Comparison of ENCODE assay signal across 24 mouse cellular contexts in the genomic region with DNA sequence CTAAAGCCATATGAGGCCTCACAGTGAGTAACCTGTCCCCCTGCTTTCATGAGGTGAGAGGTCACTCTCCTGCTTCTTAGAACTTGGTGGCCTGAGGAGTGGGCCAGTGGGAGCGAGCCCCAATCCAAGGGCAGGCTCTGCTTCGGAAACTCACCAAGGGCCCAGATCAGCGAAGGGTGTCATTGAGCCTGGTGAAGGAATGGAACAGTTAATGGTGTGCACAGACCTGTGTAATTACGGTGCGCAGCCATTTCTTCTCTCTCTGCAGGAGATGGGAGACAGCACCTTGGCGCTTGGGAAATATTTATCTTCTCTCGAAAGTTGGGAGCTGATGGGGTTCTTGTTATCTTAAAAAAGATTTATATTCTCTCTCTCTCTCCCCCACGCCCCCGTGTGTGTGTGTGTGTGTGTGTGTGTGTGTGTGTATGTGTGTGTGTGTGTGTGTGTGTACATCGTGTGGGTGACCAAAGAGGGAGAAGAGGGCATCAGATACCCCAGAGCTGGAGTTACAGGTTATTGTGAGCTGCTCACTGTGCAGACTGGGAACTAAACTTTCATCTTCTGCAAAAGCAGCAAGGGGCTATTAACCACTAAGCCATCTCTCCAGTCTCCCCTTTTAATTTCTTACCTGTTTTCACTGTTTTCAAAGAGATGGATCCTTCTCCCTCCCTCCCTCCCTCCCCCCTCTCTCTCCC. TPM values are rescaled to one million over a fixed set of nuclear protein-coding genes. Genes with fewer than 3 reads are reported as not detected.
A peak's percentile ranks its signal among the peaks of the same experiment; 100 is the strongest.
DNase-seq lines count a peak whose midpoint lies in the region; ATAC-seq and TF ChIP-seq lines count a peak whose summit lies in the region.
"Had no signal": no experiment of that assay in that cellular context is flagged by ENCODE, and none has a peak within 500 bp of the region (broad histone marks: within the 10 kb centered on the region; RNA-seq: fewer than 3 reads in every experiment).

No protein-coding gene starts in this region.

- TF ChIP-seq CTCF in left cerebral cortex, adult 2 months (IDR thresholded peaks at IDR 0.05) = no peak
- TF ChIP-seq CTCF in intestine, postnatal 0 days (IDR thresholded peaks at IDR 0.05; ENCODE audit: low read depth) = no peak

- H3K9me3 ChIP-seq in forebrain, embryonic 13.5 days (replicated peaks) = no peaks in the 10 kb centered on the region
- H3K9me3 ChIP-seq in forebrain, embryonic 11.5 days (ENCODE audit: control insufficient read depth, low read length) = no peaks in the 10 kb centered on the region
- H3K9me3 ChIP-seq in kidney, embryonic 15.5 days (replicated peaks) = no peaks in the 10 kb centered on the region
- no peaks in the 10 kb centered on the region for H3K9me3 ChIP-seq in intestine, postnatal 0 days (ENCODE audit: control insufficient read depth)
- H3K9me3 ChIP-seq: embryonic facial prominence, embryonic 15.5 days; forebrain, embryonic 15.5 days; heart, embryonic 15.5 days had no signal

- 17% methylated on average over 10 of the region's 10 CpGs for WGBS in forebrain, embryonic 13.5 days
- 29% methylated on average over 10 of the region's 10 CpGs for WGBS in forebrain, embryonic 11.5 days
- 19% methylated on average over 8 of the region's 10 CpGs for WGBS in kidney, embryonic 15.5 days
- 38% methylated on average over 10 of the region's 10 CpGs for WGBS in intestine, postnatal 0 days

- H3K4me3 ChIP-seq in forebrain, embryonic 13.5 days = no peak overlapping the region
- no peak overlapping the region for H3K4me3 ChIP-seq in forebrain, embryonic 11.5 days (ENCODE audit: low read depth, low read length)
- no peak overlapping the region for H3K4me3 ChIP-seq in kidney, embryonic 15.5 days (replicated peaks)
- H3K4me3 ChIP-seq in left cerebral cortex, adult 2 months = no peak overlapping the region
- no peak overlapping the region for H3K4me3 ChIP-seq in intestine, postnatal 0 days (ENCODE audit: low read depth, low read length)
- H3K4me3 ChIP-seq: embryonic facial prominence, embryonic 15.5 days; erythroblast, embryonic 14.5 days; forebrain, embryonic 15.5 days; heart, adult 2 months; heart, embryonic 15.5 days had no signal

- no peak overlapping the region for H3K9ac ChIP-seq in forebrain, embryonic 13.5 days
- H3K9ac ChIP-seq in forebrain, embryonic 11.5 days (ENCODE audit: low read length) = no peak overlapping the region
- no peak overlapping the region for H3K9ac ChIP-seq in kidney, embryonic 15.5 days
- H3K9ac ChIP-seq in intestine, postnatal 0 days (ENCODE audit: low read depth, low read length) = no peak overlapping the region
- H3K9ac ChIP-seq: embryonic facial prominence, embryonic 15.5 days; forebrain, embryonic 15.5 days; heart, embryonic 15.5 days had no signal

- intact Hi-C loops in left cerebral cortex, adult 2 months (cut with DNase I) = no loop called here

- no peak overlapping the region for H3K4me2 ChIP-seq in forebrain, embryonic 13.5 days
- H3K4me2 ChIP-seq in forebrain, embryonic 11.5 days (ENCODE audit: low read depth, low read length, severe bottlenecking) = no peak overlapping the region
- no peak overlapping the region for H3K4me2 ChIP-seq in kidney, embryonic 15.5 days
- no peak overlapping the region for H3K4me2 ChIP-seq in intestine, postnatal 0 days (replicated peaks; ENCODE audit: low read depth)
- H3K4me2 ChIP-seq: embryonic facial prominence, embryonic 15.5 days; forebrain, embryonic 15.5 days; heart, embryonic 11.5 days; heart, embryonic 15.5 days had no signal

- 0 out of 2 replicates have a peak overlapping the region, but pooled peaks have one; percentile 68 for H3K27ac ChIP-seq in forebrain, embryonic 13.5 days
- no peak overlapping the region for H3K27ac ChIP-seq in forebrain, embryonic 11.5 days (ENCODE audit: low read depth, low read length)
- H3K27ac ChIP-seq in kidney, embryonic 15.5 days = peak overlapping the region; percentile 70
- peak overlapping the region; percentile 55 for H3K27ac ChIP-seq in left cerebral cortex, adult 2 months
- H3K27ac ChIP-seq in intestine, postnatal 0 days (ENCODE audit: low read depth, low read length) = no peak overlapping the region
- H3K27ac ChIP-seq: embryonic facial prominence, embryonic 15.5 days; forebrain, embryonic 15.5 days; heart, adult 2 months; heart, embryonic 15.5 days; hindbrain, postnatal 0 days had no signal

- peaks cover 15% of the 10 kb centered on the region for H3K27me3 ChIP-seq in forebrain, embryonic 13.5 days
- peaks cover 6% of the 10 kb centered on the region; the same call in 1 of the 2 replicates for H3K27me3 ChIP-seq in forebrain, embryonic 11.5 days (ENCODE audit: control insufficient read depth, insufficient read depth, low read length)
- H3K27me3 ChIP-seq in kidney, embryonic 15.5 days = peaks cover 26% of the 10 kb centered on the region
- H3K27me3 ChIP-seq in intestine, postnatal 0 days (replicated peaks; ENCODE audit: control insufficient read depth, insufficient read depth, low read length) = no peaks in the 10 kb centered on the region
- H3K27me3 ChIP-seq: forebrain, embryonic 15.5 days; Patski had no signal

- peaks cover 33% of the 10 kb centered on the region for H3K4me1 ChIP-seq in forebrain, embryonic 13.5 days
- H3K4me1 ChIP-seq in forebrain, embryonic 11.5 days (replicated peaks; ENCODE audit: control insufficient read depth, insufficient read depth, low read length) = peaks cover 11% of the 10 kb centered on the region; the same call in 1 of the 2 replicates
- peaks cover 18% of the 10 kb centered on the region for H3K4me1 ChIP-seq in kidney, embryonic 15.5 days
- no peaks in the 10 kb centered on the region for H3K4me1 ChIP-seq in intestine, postnatal 0 days (replicated peaks; ENCODE audit: control insufficient read depth, insufficient read depth, low read length)
- H3K4me1 ChIP-seq: embryonic facial prominence, embryonic 15.5 days; heart, embryonic 15.5 days had no signal

- no peak for ATAC-seq in forebrain, embryonic 13.5 days
- ATAC-seq in forebrain, embryonic 11.5 days (replicated peaks; ENCODE audit: low FRiP score) = no peak
- peak; percentile 85 for ATAC-seq in kidney, embryonic 15.5 days (replicated peaks; ENCODE audit: low FRiP score)
- ATAC-seq in intestine, postnatal 0 days = peak; percentile 22; the same call in 1 of the 2 replicates
- ATAC-seq: activated CD4-positive, CD25-positive, alpha-beta regulatory T cell, adult 4 months; forebrain, embryonic 15.5 days; hindbrain, postnatal 0 days; Patski had no signal

- no peak for DNase-seq in forebrain, embryonic 11.5 days (ENCODE audit: low spot score)
- DNase-seq in kidney, postnatal 14 days = no peak
- DNase-seq in left cerebral cortex, adult 2 months (ENCODE audit: extremely low spot score in 1 of 2, low spot score in 2 of 2) = no peak
- no peak for DNase-seq in left cerebral cortex, adult 11 months (ENCODE audit: low spot score)
- DNase-seq in gastrocnemius, adult 18-20 months (ENCODE audit: low spot score) = no peak
- DNase-seq: adrenal gland, postnatal 14 days; cerebellum, adult 18-20 months; cerebellum, adult 9-11 months; gastrocnemius, postnatal 14 days; heart, adult 2 months; heart, postnatal 14 days had no signal

- H3K36me3 ChIP-seq in forebrain, embryonic 13.5 days (ENCODE audit: poor library complexity, severe bottlenecking) = no peaks in the 10 kb centered on the region
- H3K36me3 ChIP-seq in forebrain, embryonic 11.5 days (ENCODE audit: control insufficient read depth, insufficient read depth, low read length) = no peaks in the 10 kb centered on the region
- no peaks in the 10 kb centered on the region for H3K36me3 ChIP-seq in kidney, embryonic 15.5 days
- H3K36me3 ChIP-seq in intestine, postnatal 0 days (ENCODE audit: control insufficient read depth, insufficient read depth) = no peaks in the 10 kb centered on the region
- H3K36me3 ChIP-seq: embryonic facial prominence, embryonic 15.5 days; forebrain, embryonic 15.5 days; heart, embryonic 15.5 days had no signal

RNA-seq across cellular contexts. Expression of gene Pla2g2c, which starts 27.3 kb away (rescaled TPM):
- polyA plus RNA-seq in forebrain, embryonic 13.5 days (2015; fragmentation: Nextera tagmentation; extraction: Ambion mirVana) = 0.15 and 0.55 TPM in 2 replicates
- polyA plus RNA-seq in forebrain, embryonic 11.5 days (2014; fragmentation: Nextera tagmentation; extraction: Ambion mirVana) = 0.37 and 0.52 TPM in 2 replicates
- 0.33 and 0.45 TPM in 2 replicates for polyA plus RNA-seq in kidney, embryonic 15.5 days (2015; fragmentation: Nextera tagmentation; extraction: Ambion mirVana)
- not detected for total RNA-seq in left cerebral cortex, adult 2 months (2021)
- polyA plus RNA-seq in intestine, postnatal 0 days (2015; fragmentation: Nextera tagmentation; extraction: Ambion mirVana) = 0.09 and 0.21 TPM in 2 replicates
- total RNA-seq in gastrocnemius, adult 18-20 months (2021) = not detected
- total RNA-seq: adrenal gland, postnatal 14 days; CH12.LX; gastrocnemius, postnatal 14 days; heart, postnatal 14 days; hematopoietic stem cell, adult 5-6 weeks had no signal
- polyA plus RNA-seq: activated CD4-positive, CD25-positive, alpha-beta regulatory T cell, adult 4 months; erythroblast, embryonic 14.5 days; Patski had no signal

RNA-seq across cellular contexts. Expression of gene Ubxn10, which starts 39.7 kb away (rescaled TPM):
- 2.3 and 2.4 TPM in 2 replicates for polyA plus RNA-seq in forebrain, embryonic 13.5 days (2015; fragmentation: Nextera tagmentation; extraction: Ambion mirVana)
- polyA plus RNA-seq in forebrain, embryonic 11.5 days (2014; fragmentation: Nextera tagmentation; extraction: Ambion mirVana) = 1.5 and 1.6 TPM in 2 replicates
- 1.0 and 1.8 TPM in 2 replicates for polyA plus RNA-seq in kidney, embryonic 15.5 days (2015; fragmentation: Nextera tagmentation; extraction: Ambion mirVana)
- 1 to 10 TPM; 1.4 to 1.5 TPM for total RNA-seq in left cerebral cortex, adult 2 months (2021)
- 0.51 and 0.83 TPM in 2 replicates for polyA plus RNA-seq in intestine, postnatal 0 days (2015; fragmentation: Nextera tagmentation; extraction: Ambion mirVana)
- total RNA-seq in gastrocnemius, adult 18-20 months (2021) = under 1 TPM; 0.09 to 0.33 TPM
- total RNA-seq: CH12.LX; hematopoietic stem cell, adult 5-6 weeks had no signal
- polyA plus RNA-seq: activated CD4-positive, CD25-positive, alpha-beta regulatory T cell, adult 4 months; erythroblast, embryonic 14.5 days; Patski had no signal

Comparison
In these comparisons a context has a peak if more than half of its experiments do, and no peak if none do; other contexts are left out.
1. H3K27ac ChIP-seq: peak in forebrain, embryonic 13.5 days (single experiment), kidney, embryonic 15.5 days (single experiment) and left cerebral cortex, adult 2 months (single experiment); none in forebrain, embryonic 11.5 days (single experiment) and intestine, postnatal 0 days (single experiment).
2. ATAC-seq: peak in kidney, embryonic 15.5 days (single experiment) and intestine, postnatal 0 days (single experiment); none in forebrain, embryonic 13.5 days (single experiment) and forebrain, embryonic 11.5 days (single experiment).